Mouse (Mus musculus): Measurements from ENCODE around the gene Mettl7a1. TPM values are rescaled to one million over a fixed set of nuclear protein-coding genes. Genes with fewer than 3 reads are reported as not detected.
"Not testable (repeated sequence)": the region's sequence is repeated elsewhere in the genome, so short reads cannot be mapped to it uniquely, and the experiment has no call there.

Gene Mettl7a1
- polyA plus RNA-seq, 2 experiments: 4.7 to 22.9 TPM

- no peak overlapping the region for H3K4me3 ChIP-seq (ENCODE audit: insufficient read depth in 1 of 2, low read depth in 2 of 2, low read length in 2 of 2)
- H3K4me2 ChIP-seq (ENCODE audit: low read depth): no peak overlapping the region
- ATAC-seq (ENCODE audit: insufficient read depth): no peak
- no peaks in the 10 kb centered on the region for H3K36me3 ChIP-seq (replicated peaks; ENCODE audit: control insufficient read depth, insufficient read depth, low read depth)
- 68% methylated on average over 7 of the region's 7 CpGs for WGBS (ENCODE audit: insufficient replicate concordance)
- H3K4me1 ChIP-seq (replicated peaks; ENCODE audit: control insufficient read depth in 2 of 2, insufficient read depth in 2 of 2, low read length in 1 of 2): no peaks in the 10 kb centered on the region
- no peak overlapping the region for H3K9ac ChIP-seq (replicated peaks)
- no peaks in the 10 kb centered on the region for H3K9me3 ChIP-seq (ENCODE audit: control insufficient read depth, low read length)
- H3K27me3 ChIP-seq (ENCODE audit: control insufficient read depth, insufficient read depth, low read length): no peaks in the 10 kb centered on the region
- no peak for DNase-seq (ENCODE audit: low read depth in 3 of 3, low spot score in 3 of 3)
- TF ChIP-seq CTCF (IDR thresholded peaks at IDR 0.05; ENCODE audit: low read depth) (no peak), EP300 (IDR thresholded peaks at IDR 0.05; ENCODE audit: low read depth) (no peak)
- no peak overlapping the region for H3K27ac ChIP-seq
Observed at GRCm38 (mm10) chr15:100330739-100331138, 26.8 kb downstream of the Mettl7a1 start.

- not testable (repeated sequence) for H3K9ac ChIP-seq (replicated peaks); H3K4me3 ChIP-seq (ENCODE audit: insufficient read depth in 1 of 2, low read depth in 2 of 2, low read length in 2 of 2); ATAC-seq (ENCODE audit: insufficient read depth); H3K27me3 ChIP-seq (ENCODE audit: control insufficient read depth, insufficient read depth, low read length); H3K4me1 ChIP-seq (replicated peaks; ENCODE audit: control insufficient read depth in 2 of 2, insufficient read depth in 2 of 2, low read length in 1 of 2); H3K9me3 ChIP-seq (ENCODE audit: control insufficient read depth, low read length); H3K27ac ChIP-seq; H3K4me2 ChIP-seq (ENCODE audit: low read depth); H3K36me3 ChIP-seq (replicated peaks; ENCODE audit: control insufficient read depth, insufficient read depth, low read depth); DNase-seq (ENCODE audit: low read depth in 3 of 3, low spot score in 3 of 3)
- TF ChIP-seq CTCF (IDR thresholded peaks at IDR 0.05; ENCODE audit: low read depth): peak; percentile 26; the same call in 1 of the 2 replicates
- WGBS (ENCODE audit: insufficient replicate concordance): 19% methylated on average over 2 of the region's 10 CpGs
Observed at GRCm38 (mm10) chr15:100332077-100332961, 28.4 kb downstream of the Mettl7a1 start.

DNA sequence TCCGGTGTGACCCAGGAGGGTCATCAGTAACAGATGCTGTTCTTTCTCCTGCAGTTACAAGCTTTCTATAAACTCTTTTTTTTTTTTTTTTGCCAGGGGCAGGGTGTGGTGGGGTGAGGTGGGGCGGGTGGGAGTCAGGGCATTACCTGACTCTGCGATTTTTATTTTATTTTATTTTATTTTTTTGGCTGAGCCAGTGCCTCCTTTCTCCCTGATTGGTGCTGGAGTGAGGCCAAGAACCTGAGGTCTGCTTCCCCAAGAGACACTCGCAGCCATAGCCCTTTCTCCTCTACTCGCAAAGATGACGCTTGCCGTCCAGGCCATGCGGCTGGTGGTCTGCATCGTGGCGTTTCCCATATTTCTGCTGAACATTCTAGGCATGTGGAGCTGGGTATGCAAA, 30.7 kb downstream of the Mettl7a1 start, which contains the start of gene Mettl7a3:
Mettl7a3 (plus strand) TSS at position 301 of the 400 bp plus-strand sequence.
- no peak for ATAC-seq (ENCODE audit: insufficient read depth)
- Histone ChIP-seq H3K27me3 (ENCODE audit: control insufficient read depth, insufficient read depth, low read length) (no peaks in the 10 kb centered on the region), H3K4me2 (ENCODE audit: low read depth) (no peak within 1 kb of the TSS)

DNA sequence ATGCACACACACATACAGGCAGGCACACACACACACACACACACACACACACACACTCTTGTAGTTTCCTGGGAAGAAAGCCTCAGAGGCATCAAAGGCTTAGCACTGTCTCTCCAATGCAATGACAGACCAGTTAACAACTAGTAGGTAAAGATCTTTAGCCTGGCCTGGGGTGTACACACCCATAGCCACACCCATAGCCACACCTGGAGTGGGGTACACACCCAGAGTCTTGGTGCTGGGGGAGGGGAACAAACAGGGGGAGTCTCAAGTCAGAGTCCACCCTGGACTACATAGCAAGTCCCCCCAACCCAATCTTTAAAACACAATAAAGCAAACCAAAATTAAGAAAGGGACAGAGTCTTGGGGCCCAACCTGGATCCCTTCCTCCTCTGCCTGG, 33.4 kb downstream of the Mettl7a1 start:
- peak; percentile 59; the same call in 1 of the 2 replicates for ATAC-seq (ENCODE audit: insufficient read depth)
- H3K9ac ChIP-seq (replicated peaks); H3K4me1 ChIP-seq (replicated peaks; ENCODE audit: control insufficient read depth in 2 of 2, insufficient read depth in 2 of 2, low read length in 1 of 2); H3K4me3 ChIP-seq (ENCODE audit: insufficient read depth in 1 of 2, low read depth in 2 of 2, low read length in 2 of 2); DNase-seq (ENCODE audit: low read depth in 3 of 3, low spot score in 3 of 3); H3K27ac ChIP-seq; H3K27me3 ChIP-seq (ENCODE audit: control insufficient read depth, insufficient read depth, low read length); H3K36me3 ChIP-seq (replicated peaks; ENCODE audit: control insufficient read depth, insufficient read depth, low read depth); H3K9me3 ChIP-seq (ENCODE audit: control insufficient read depth, low read length); H3K4me2 ChIP-seq (ENCODE audit: low read depth): not testable (repeated sequence)

More for the DNA sequence above, 30.7 kb downstream of the Mettl7a1 start, which contains the start of gene Mettl7a3:
- Histone ChIP-seq H3K4me1 (replicated peaks; ENCODE audit: control insufficient read depth in 2 of 2, insufficient read depth in 2 of 2, low read length in 1 of 2) (peaks cover 0 to 2% of the 10 kb centered on the region in 2 experiments; a peak in 1 of 4 replicates), H3K9ac (replicated peaks) (no peak within 1 kb of the TSS), H3K4me3 (ENCODE audit: insufficient read depth in 1 of 2, low read depth in 2 of 2, low read length in 2 of 2) (no peak within 1 kb of the TSS), H3K27ac (no peak within 1 kb of the TSS), H3K36me3 (replicated peaks; ENCODE audit: control insufficient read depth, insufficient read depth, low read depth) (no peaks in the 10 kb centered on the region), H3K9me3 (ENCODE audit: control insufficient read depth, low read length) (no peaks in the 10 kb centered on the region)
- 71% methylated on average over 10 of the region's 10 CpGs for WGBS (ENCODE audit: insufficient replicate concordance)
- TF ChIP-seq EP300 (IDR thresholded peaks at IDR 0.05; ENCODE audit: low read depth) (no peak), CTCF (IDR thresholded peaks at IDR 0.05; ENCODE audit: low read depth) (no peak)
- no peak for DNase-seq (ENCODE audit: low read depth in 3 of 3, low spot score in 3 of 3)

GRCm38 (mm10) chr15:100337847-100338246, 33.9 kb downstream of the Mettl7a1 start:
- H3K4me3 ChIP-seq (ENCODE audit: insufficient read depth in 1 of 2, low read depth in 2 of 2, low read length in 2 of 2); H3K9me3 ChIP-seq (ENCODE audit: control insufficient read depth, low read length); H3K36me3 ChIP-seq (replicated peaks; ENCODE audit: control insufficient read depth, insufficient read depth, low read depth); H3K4me2 ChIP-seq (ENCODE audit: low read depth); H3K27ac ChIP-seq; DNase-seq (ENCODE audit: low read depth in 3 of 3, low spot score in 3 of 3); H3K4me1 ChIP-seq (replicated peaks; ENCODE audit: control insufficient read depth in 2 of 2, insufficient read depth in 2 of 2, low read length in 1 of 2); H3K27me3 ChIP-seq (ENCODE audit: control insufficient read depth, insufficient read depth, low read length); H3K9ac ChIP-seq (replicated peaks): not testable (repeated sequence)
- TF ChIP-seq CTCF (IDR thresholded peaks at IDR 0.05; ENCODE audit: low read depth): peak; percentile 58
- 19% methylated on average over 9 of the region's 10 CpGs for WGBS (ENCODE audit: insufficient replicate concordance)
- peak; percentile 66 for ATAC-seq (ENCODE audit: insufficient read depth)

- not testable (repeated sequence) for DNase-seq (ENCODE audit: low read depth in 3 of 3, low spot score in 3 of 3); H3K9me3 ChIP-seq (ENCODE audit: control insufficient read depth, low read length); H3K36me3 ChIP-seq (replicated peaks; ENCODE audit: control insufficient read depth, insufficient read depth, low read depth); H3K4me2 ChIP-seq (ENCODE audit: low read depth); H3K27ac ChIP-seq; H3K9ac ChIP-seq (replicated peaks); H3K4me1 ChIP-seq (replicated peaks; ENCODE audit: control insufficient read depth in 2 of 2, insufficient read depth in 2 of 2, low read length in 1 of 2); H3K27me3 ChIP-seq (ENCODE audit: control insufficient read depth, insufficient read depth, low read length); ATAC-seq (ENCODE audit: insufficient read depth); H3K4me3 ChIP-seq (ENCODE audit: insufficient read depth in 1 of 2, low read depth in 2 of 2, low read length in 2 of 2)
- 61% methylated on average over 4 of the region's 5 CpGs for WGBS (ENCODE audit: insufficient replicate concordance)
Observed at GRCm38 (mm10) chr15:100341314-100341980, 37.5 kb downstream of the Mettl7a1 start.
